Mouse (Mus musculus) embryo, embryonic 9.5 days (tissue): Measurements from ENCODE around the gene C8g.

Experiments
- DNase-seq: peaks from one replicate; pipeline ENCODE4 v3.0.0-alpha.2; 2017; ENCODE audit errors: extremely low spot score

The C8g gene

DNA sequence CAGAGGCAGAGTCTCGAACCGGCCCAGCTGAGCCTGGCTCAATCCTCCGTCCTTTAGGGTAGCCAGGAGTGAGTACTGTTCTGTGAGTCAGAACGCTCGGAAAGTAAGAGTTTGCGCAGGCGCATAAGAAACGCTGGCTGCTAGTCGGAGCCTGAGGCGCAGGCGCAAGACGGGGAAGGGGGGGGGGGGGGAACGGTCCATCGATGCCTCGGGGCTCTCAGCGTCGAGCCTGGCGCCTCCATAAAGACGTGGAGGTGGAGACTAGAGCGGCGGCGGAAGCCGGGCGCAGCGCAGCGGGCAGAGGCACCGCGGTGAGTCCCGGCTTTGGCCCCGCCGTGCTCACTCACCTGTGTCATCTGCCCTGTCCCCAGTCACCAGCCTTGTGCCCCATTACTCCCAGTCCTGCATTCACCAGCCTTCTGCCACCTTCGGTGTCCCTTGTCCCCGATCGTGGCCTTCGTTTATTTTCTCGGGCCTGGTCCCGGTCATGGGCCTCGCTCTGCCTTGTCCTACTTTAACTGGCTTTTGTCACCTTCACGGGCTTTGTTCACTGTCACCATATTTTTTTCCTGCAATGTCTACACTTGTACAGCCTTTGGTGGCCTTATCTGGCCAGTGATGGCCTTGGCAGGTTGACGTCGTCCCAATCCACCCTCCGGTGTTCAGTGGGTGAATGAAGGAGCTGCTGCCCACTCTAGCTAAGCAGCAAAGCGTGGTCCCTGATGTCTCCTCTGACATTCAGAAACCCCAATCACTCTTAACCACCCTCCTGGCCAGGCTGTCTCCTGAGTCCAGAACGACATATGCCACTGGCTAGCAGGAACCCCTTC, 728 bp downstream of the C8g start, which contains the start of gene Fbxw5:
Gene Fbxw5 (plus strand): TSS at position 175 of the 830 bp plus-strand sequence.
- peak; percentile 95 for DNase-seq

DNA sequence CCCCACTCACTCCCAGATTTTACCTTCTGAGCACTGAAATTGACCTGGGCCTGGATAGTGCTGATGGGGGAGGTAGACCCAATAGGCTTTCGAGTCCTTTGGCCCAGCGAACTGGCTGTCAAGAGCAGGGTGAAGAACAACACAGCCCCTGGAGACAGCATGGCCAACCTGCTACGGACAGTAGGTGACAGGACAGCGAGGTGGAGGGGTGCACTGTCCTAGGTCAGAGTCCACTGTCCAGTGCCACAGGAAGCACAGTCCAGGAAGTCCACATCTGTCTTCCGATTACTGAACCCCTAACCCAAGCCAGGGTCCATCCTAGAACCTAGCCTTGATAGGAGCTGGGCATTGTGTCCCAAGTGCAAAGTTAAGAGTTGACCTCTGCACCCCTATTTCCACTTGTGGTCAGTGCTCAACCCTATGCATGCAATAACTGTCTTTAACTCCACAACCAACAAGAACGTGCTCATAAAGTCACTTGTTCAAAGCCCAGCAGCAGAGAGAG, 1.4 kb downstream of the C8g start:
- peak; percentile 9 for DNase-seq

DNA sequence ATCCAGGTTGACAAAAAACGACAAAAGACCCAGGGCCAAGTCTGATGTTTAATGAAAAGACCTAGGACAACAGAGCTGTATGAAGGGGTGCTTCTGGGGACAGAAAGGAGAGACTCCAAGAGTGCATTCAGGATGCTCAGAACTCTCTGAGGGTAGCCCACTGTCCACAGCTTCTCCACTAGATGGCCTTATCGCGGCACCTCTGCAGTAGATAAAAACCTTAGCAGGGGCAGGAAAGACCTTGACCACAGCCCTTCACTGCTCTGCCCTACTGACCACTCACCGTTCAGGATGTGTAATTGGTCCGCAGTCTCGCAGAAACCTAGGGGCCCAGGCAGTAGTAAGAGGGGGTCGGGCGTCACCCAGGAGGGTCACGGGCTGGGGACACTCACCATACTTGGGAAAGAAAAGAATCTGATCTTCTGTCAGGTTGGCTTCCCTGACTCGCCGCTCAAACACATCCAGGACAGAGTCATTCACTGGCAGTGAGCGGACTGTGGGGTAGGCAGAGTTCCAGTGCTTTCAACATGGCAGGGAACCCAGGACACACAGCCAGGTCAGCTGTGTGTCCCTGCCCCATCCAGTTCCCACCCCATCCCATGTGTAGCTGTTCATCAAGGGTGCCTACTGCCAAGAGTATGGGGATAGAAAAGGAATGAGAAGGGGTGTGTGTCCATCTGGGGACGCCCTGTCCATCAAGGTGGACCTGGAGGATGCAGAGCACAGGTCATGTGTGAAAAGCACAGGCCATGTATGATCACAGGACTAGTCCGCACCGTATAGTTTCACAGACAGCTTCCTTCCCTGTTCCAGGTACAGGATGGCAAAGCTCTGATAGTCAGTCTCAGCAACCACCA, 2.7 kb downstream of the C8g start:
- DNase-seq = no peak

DNA sequence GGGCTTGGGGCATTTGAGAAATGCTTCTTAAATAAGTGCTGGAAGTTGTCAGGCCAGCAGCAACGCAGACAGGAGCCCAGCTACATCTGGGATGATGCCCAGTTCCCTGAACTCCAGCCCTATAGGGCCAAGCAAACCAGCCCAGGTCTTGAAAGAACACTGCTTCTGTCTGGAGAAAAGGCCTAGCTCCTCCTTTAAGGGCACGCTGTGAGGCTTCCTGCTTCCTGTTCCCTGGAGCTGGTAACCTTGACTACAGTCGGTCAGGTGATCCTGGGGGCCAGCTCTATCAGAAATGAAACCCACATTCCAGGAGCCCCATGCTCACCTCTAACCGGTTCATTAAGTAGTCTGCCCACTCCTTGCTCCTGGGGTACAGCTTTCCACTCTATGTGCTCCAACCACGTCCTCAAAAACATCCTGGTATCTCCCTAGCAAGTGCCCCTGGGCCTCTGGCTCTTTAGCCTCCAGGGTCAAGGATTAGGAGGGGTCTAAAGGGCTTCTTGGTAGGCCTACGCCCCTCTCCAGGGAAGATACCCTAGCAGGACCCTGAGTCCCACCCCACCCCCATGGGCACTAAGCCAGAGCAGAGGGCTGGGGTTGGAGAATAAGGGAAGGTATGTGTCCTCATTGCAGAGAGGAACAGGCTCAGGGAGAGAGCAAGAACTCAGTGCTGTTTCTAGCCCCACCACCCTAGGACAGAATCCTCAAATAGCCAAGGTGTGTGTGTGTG, 3.5 kb downstream of the C8g start:
- no peak for DNase-seq

DNA sequence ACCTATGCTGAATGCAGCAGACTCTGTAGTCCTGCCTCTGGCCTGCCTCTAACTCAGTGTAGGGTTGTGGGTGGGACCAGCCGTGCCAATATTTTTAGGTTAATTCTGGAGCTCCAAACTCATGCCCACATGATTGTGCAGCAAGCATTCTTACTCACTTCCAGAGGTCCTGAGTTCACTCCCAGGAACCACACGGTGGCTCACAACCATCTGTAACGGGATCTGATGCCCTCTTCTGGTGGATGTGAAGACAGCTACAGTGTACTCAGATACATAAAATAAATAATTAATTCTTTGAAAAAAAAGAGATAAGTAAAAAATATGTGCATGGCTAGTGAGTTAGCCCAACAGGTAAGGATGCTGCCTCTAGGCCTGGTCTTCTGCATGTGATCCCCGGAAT, 5.1 kb downstream of the C8g start:
- DNase-seq = peak; percentile 31

DNA sequence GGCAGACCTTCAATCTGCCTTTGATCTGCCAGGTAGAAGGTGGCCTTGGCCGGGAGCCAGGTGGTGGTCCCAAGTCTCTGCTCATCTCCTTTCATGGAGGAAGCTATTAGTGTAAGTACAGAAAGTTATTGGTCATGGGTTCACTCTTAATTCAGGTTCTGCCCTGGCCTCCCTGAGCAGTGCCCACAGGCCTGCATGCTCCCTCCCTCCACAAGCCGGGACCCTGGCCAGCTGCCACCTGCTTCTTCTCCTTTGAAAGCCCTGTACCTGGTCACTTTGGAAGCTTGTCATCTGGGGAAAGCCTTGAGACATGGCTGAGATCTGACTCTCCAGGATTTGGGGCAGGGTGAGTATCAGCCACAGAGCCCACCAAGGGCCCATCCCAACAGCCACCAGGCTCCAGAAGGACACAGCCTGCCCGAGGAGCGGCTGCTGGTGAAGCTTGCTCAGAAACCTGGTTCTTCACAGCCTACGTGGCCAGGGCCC, 8.0 kb downstream of the C8g start, which contains the start of gene Lcn12:
Gene Lcn12 (minus strand): TSS at position 436 of the 486 bp plus-strand sequence.
- DNase-seq = no peak

DNA sequence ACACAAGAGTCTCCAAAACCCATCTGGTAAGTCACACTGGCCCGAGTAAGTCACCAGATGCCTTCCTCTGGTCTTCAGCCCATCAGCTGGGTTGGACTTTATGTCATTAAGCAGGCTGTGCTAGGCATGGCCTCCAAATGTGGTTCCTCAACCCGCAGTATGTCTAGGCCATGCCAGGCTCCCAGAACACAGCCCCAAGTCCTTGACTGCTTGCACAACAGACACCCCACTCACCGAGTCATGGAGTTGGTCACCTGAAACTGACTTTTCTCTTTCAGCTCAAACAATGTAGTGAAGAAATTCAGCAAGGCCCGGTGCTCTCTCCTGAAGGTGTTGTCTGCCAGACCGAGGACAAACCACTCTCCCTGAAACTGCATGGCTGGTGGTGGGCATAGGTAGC, 8.5 kb downstream of the C8g start:
- no peak for DNase-seq

DNA sequence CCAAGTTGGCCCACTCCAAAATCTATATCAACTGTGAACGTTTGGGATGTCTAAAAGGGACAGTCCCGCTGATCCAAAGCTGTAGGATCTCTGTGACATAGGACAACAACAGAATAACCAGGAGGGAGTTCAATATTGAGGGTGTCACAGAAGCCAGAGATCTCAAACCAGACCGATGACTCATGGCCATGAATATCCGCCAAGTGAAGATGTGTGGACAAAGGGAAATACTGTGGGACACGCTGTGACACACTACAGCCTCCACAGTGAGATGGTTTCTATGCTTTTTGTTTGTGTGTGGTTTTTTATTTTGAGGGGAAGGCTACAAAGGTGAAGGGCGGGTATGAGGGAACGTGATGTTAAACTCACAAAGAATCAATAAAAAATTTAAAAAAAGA, 12.8 kb downstream of the C8g start:
- no peak for DNase-seq

DNA sequence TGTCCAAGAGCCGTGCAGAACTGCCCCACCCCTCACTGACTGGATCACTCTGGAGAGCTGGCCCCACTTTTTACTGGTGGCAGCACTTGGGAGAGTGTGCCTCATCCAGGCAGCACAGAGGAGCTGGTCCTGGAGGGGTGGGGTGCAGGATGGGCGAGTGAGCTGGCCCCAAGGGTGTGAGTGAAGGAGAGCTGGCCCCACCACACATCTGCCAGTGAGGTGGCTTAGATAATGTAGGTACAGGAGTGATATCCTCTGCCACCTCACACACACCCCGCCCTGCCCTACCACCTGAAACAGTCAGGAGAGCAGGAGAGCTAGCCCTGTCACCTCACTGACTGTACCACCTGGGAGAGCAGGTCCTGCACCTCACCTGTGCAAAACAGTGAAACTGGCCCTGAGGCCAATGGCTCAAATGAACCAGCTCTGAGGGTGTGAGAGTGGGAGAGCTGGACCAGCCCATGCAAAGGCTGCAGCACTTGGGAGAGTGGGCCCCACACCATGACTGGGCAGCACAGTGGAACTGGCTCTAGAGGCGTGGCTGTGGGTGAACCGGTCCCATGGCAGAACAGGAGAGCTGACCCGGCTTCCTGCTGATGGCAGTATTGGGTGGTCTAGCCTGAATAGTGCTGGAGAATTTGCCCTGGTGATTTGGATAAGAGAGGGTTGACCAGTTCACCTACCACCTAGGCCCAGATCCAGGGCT, 13.4 kb downstream of the C8g start:
- DNase-seq = no peak

DNA sequence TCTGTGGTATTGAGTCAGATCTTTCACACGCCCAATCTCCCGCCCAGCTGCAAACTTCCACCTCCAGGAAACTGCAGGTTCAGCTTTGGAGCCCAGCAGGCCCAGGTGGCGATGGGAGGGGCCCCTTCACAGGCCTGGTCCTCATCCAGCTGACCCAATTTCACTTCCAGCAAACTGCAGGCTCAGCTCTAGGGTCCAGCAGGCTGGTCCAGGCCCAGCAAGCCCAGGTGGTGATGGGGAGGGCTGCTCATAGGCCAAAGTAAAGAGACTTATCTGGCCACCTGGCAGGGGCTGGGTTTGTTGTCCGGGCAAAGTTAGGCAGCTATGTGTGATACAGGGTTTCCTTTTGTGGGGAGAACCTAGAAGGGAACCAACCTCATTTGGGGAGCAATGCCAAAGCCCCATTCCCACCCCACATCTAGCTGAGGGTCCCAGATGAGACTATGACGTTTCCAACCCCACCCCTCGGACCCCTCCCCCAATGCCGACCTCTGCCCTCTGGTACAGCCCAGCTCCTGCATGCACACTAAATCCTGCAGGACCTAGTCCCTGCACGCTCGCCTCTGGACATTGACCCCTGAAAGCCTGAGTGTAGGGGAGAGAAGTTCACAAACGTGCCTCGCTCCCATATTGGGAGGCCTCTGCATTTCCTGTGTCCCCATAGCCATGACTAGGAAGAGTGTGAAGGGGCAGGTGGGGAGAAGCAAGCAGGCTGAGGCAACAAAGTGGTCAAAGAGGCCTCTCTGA, 16.4 kb downstream of the C8g start:
- DNase-seq = no peak

DNA sequence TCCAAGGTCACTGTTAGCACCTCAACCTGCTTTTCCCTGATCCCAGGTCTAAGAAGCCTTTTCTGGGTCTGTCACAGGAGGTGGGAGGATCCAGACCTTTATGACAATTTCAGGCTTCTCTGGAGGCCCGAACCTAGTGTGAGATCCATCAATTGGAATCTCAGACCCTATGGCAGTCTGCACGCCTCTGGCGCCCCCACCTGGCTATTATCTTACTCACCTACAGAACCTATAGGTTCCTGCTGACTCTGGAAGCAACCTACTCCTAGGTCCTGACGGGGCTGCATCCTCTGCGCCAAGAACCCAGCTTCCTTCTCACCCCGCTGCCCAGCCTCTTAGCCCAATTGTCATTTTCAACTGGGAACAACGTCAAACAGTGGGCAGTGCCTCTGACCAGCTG, 18.6 kb downstream of the C8g start:
- DNase-seq = peak; percentile 21

DNA sequence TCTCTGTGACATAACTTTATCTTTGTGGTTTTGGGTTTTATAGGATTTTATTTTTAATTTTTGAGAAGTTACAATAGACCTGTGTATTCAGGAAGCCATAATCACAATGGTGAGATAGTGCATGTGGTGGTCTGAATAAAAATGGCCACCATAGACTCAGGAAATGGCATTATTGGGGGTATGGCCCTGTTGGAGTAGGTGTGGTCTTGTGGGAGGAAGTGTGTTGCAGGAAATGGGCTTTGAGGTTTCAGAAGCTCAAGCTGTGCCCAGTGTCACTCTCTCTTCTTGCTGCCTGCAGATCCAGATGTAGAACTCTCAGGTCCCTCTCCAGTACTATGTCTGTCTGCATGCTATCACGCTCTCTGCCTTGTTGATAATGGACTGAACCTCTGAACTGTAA, 21.0 kb downstream of the C8g start:
- DNase-seq = no peak

DNA sequence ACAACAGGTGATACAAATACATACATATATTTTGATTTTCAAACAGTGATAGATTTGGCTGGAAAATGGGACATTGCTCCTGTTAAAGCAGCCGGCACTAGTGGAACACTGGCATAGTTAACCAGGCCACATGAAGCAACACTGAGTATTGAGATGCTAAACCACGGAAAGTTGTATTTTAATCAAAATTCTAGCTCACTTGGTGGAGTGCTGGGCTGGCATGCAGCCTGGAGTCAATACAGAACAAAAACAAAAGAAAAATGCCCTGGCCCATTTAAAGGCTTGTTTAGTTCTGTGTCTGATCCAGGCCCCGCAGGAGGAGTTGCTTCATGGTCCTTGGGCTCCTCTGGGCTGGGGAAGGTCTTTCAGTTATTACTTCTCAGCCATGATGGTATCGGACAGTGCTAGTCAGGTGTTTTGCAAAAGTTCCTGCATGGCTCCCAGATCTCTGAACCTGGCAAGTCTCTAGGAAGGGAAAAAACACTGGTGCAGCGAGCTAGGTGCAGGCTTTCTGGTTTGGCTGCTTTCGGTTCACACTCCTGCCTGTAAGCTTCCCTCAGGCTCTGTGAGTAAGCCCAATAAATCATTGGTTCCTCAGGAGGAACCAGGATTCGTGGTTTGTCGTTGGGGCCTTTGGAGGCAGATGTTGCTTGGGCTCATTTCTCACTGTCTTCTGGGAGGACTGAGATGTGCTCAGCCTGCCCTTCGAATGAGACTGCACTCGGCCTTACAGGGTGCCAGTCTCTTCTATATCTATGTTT, 21.8 kb downstream of the C8g start:
- DNase-seq = no peak

DNA sequence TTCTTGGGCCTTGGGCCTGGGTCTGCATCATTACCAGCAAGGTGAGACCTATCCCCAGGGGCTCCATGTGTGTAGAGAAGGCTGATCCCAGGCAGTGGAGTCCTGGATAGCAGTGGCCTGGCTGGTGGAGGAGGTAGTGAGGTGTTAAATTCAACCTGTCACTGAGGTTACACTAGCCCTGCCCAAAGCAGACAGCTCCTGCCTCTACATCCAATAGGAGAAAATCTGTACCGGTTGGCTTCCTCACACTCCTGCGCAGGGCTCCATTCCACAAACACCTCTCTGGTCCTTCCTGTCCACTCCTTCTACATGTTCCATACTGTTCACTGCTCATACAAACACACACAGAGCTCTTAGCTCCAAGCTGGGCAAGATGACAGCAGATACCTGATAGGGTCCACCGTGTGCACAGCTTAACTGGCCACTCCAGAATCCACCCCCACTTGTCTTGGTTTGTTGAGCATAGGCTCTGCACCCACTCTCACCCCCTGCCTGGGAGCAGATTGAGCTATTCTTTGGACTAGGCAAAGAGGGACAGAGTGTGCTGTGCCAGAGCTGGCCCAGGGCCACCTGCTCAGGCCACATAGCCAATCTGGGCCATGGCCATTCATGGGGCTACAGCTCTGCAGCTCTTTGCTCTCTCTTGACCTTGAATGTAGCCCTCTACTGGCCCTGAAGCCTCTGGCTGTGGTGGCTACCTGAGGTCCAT, 23.4 kb downstream of the C8g start:
- DNase-seq = no peak

DNA sequence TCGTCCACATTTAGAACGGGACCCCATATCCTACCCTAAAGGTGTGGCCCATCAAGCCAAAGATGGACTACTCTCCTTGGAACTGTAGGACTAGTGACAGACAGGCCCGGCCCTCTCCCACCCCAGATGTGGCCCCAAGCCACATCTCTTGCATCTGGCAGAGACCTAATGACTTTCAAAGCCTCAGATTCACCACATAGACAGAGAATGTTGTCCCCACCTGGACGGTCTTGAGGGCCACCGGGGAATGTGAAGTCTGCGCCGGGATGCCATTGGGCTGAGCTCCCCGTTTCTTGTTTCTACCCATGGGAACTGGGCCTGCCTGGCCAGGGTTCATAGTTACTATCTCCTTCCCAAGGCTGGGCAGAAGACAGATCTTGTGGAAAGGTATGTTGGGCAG, 24.0 kb downstream of the C8g start:
- no peak for DNase-seq

DNA sequence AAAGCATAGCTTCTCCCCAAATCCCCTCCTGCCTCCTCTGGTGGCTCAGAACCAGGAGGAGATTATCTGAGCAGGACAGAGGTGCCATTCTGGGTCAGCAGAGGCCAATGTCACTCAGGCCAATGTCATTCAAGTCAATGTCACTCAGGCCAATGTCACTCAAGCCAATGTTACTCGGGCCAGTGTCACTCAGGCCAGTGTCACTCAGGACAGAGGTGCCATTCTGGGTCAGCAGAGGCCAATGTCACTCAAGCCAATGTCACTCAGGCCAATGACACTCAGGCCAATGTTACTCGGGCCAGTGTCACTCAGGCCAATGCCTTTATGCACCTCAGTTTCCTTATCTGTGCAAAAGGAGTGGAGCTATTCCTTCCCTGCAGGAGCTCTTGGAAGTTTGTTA, 29.0 kb downstream of the C8g start:
- DNase-seq = no peak

DNA sequence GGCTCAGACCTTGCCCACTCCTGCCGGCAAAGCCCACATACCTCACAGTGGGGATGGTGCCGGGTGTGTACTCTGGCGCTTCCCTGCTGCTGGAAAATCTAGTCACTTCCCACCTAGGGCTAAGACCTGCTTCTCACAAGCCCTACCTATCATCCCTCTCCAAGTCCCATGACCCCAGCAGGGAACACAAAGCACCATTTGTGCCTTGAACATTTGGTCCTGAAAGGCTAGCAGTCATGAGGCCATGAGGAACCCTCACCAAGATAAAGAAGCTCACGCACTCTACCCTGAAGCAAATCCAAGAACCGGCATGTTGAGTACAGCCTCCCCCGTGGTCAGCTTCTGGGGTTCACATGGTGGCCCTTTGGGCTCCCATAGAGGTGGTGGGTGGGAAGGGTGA, 31.6 kb downstream of the C8g start, which contains the start of gene Ptgds:
Gene Ptgds (minus strand): TSS at position 78 of the 400 bp plus-strand sequence.
- DNase-seq = no peak

DNA sequence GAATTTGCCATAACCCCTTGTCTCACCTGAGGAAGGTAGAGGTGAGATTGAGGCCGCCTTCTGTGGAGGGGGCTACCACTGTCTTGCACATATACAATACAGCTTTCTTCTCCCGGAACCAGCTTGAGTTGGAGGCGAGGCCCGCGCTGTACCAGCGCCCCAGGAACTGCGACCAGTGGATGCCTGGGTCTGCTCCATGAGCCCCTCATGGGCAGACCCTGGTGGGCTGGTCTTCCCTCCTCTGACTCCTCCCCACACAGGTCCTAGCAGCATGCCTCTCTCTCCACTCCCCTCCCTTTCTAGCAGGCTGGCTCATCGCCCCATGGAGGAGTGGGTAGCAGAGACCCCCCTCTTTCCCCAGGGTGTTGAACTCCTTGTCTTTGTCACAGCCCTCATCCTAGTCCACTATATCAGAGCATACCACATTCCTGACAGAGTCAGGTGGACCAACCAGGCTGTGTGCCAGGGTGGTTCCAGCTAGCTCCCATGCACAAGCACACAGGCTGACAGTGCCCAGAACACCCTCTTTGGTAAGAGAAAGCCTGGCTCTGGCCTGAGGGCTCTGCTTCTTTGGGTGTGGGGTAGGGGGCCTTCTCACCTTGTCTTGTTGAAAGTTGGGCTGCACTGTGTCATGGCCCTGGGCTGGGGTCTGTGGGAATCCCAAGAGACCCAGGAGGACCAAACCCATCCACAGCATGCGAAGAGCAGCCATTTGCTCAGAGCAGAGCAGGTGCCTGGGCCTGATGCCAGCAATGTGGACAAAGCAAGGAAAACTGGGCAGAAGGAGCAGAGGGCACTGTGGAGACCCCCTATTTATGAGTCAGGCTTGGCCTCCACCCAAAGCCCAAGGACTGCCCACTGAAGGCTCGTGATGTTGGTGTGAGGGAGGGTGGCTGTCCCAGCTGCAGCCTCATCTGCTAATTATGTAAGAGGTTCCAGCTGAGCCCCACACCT, 32.3 kb downstream of the C8g start:
- DNase-seq = no peak
